Mouse (Mus musculus): ENCODE results near the gene Rgs3.

DNA sequence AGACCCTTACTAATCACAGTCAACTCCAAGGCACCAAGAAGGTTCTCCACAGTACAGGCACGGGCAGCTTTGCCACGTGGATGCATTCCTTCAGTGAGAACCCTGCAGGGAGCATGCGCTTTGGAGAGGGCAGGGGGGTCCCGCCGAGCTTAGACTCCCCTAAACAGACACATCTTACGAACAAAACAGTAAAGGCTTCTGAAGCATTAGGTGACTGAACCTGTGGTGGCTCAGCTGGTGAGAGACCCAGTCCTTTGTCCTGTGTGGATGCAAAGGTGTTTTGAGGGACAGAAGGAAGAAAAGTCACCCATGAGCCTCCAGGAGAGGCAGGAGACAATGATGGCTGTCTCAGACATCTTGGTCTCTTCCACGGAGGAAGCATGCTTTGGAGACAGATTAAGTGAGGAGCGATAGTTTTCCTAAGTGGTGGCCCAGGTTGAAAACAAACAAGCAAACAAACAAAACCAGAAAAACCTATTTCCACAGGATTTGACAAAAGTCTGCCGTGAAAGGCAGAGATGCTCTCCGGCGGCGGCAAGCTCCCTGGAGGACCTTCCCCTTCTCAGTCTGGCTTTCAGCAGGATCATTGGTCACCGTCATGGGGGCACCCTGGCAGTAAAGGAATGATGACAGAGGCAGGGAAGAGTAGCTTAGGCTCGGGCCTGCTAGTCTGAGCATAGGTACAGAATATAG is 100.4 kb downstream of the Rgs3 start:
- TF ChIP-seq GATA1 (IDR thresholded peaks at IDR 0.05; ENCODE audit: borderline replicate concordance, low read length) (no peak), FLI1 (IDR thresholded peaks at IDR 0.05; ENCODE audit: low read length) (no peak)
